Mouse (Mus musculus) brain, embryonic 14.5 days (tissue): ENCODE results near the gene Adcy2.

Source experiments
- CTCF ChIP-seq: fragments of 200-500 bp; IDR thresholded peaks from 2 replicates; pipeline ENCODE4 v1.5.1; 2012; ENCODE audit warnings: inconsistent platforms, mild to moderate bottlenecking, moderate library complexity, borderline replicate concordance; ENCODE audit not compliant: insufficient read depth, insufficient read length; ENCODE audit errors: extremely low read depth
- POLR2A ChIP-seq: fragments of 200-500 bp; IDR thresholded peaks from 2 replicates; pipeline ENCODE4 v1.6.1; 2012; ENCODE audit warnings: mild to moderate bottlenecking, inconsistent platforms, borderline replicate concordance; ENCODE audit not compliant: poor library complexity, insufficient read depth, insufficient read length, severe bottlenecking; ENCODE audit errors: extremely low read depth

DNA sequence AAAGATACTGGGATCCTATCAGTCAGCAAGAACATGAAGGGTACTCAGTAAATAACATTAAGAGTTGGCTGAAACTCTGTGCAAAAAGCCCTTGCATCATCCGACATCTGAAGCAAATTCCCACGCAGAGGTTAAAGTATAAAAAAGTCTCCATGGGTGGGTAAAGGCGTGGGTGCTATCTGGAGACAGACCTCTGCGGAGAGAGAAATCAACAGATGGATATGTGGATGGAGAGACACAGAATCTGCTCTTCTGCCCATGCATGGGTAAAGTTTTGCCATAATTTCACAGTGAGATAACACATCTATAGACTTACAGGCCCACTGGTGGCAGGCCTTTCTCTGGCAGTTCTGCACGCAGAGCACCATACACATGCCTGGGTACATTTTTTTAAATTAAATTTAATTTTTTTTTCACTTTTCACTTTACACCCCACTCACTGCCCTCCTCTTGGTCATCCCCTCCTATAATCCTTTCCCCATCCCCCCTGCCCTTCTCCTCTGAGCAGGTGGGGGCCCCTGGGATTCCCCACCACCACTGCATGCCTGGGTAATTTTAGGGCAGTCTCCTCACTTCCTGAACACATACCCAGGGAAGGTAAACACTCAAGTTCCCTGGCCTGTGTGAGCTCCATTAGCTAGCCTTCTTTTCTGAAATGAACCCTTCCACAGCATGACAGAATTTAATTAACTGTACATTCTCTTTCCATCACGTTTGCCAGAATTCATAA, 169.1 kb downstream of the Adcy2 start:
- TF ChIP-seq CTCF (no peak), POLR2A (no peak)
